Mouse (Mus musculus): ENCODE measurements around the gene Olfr1415. TPM values are rescaled to one million over a fixed set of nuclear protein-coding genes. Genes with fewer than 3 reads are reported as not detected.
"Not testable (repeated sequence)": the region's sequence is repeated elsewhere in the genome, so short reads cannot be mapped to it uniquely, and the experiment has no call there.

The Olfr1415 gene
- polyA plus RNA-seq (2011; ENCODE audit: insufficient read depth, insufficient read length, low replicate concordance, missing spikeins), result not detected in 2 replicates

DNA sequence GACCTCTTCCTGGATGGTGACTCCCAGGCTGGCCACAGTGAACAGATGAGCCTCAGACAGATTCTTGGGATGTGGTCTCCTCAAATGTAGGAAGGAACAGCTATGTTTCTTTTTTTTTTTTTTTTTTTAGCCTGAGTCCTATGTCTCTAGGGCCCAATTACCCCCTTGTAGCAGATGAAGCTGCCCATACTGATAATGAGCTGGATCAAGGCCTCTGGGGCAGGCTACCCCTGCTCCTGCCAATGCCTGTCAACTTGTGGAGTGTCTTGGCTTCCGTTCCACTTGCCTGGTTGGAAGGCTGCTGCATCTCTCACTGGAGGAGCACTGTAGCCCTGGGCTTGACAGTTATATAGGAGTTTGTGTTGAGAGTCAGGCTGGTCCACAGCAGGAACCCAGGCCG lies at the start of gene Olfr1415:
TSS of gene Olfr1415 (minus strand) at position 101 of the 400 bp plus-strand sequence.
- no peak for TF ChIP-seq CTCF (IDR thresholded peaks at IDR 0.05; ENCODE audit: control insufficient read depth, insufficient read depth, low read length)
- no peak for TF ChIP-seq POLR2A (IDR thresholded peaks at IDR 0.05; ENCODE audit: borderline replicate concordance, control insufficient read depth, low read depth, low read length)
- Histone ChIP-seq H3K4me1 (ENCODE audit: control insufficient read depth, insufficient read depth, low read length) (no peaks in the 10 kb centered on the region), H3K4me3 (replicated peaks; ENCODE audit: control insufficient read depth, low read depth, low read length) (no peak within 1 kb of the TSS), H3K27ac (ENCODE audit: control insufficient read depth, insufficient read depth, low read depth, low read length, poor library complexity) (no peak within 1 kb of the TSS)
- 74% methylated on average over 2 of the region's 2 CpGs for WGBS

DNA sequence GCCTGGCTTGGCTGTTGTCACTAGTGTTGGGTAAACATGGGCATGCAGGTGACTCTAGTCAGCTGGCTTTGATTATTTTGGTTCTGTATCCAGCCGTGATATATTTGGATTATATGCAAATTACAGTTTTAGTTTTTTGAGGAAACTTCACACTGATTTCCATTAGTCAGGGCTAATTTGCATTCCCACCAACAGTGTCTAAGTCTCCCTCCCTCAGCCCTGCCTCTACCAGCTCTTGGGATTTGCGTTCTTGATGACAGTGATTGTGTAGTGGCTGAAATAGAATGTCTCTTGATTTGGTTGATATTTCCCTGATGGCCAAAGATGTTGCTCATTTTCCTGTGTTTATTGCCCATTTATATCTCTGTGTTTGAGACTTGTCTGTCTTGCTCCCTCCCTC lies 43.2 kb upstream of the Olfr1415 start:
- H3K4me3 ChIP-seq (replicated peaks; ENCODE audit: control insufficient read depth, low read depth, low read length), result no peak overlapping the region
- H3K27ac ChIP-seq (ENCODE audit: control insufficient read depth, insufficient read depth, low read depth, low read length, poor library complexity), result no peak overlapping the region
- H3K4me1 ChIP-seq (ENCODE audit: control insufficient read depth, insufficient read depth, low read length), result no peaks in the 10 kb centered on the region
- WGBS, result 42% methylated on average over 2 of the region's 2 CpGs
- TF ChIP-seq POLR2A (IDR thresholded peaks at IDR 0.05; ENCODE audit: borderline replicate concordance, control insufficient read depth, low read depth, low read length), result no peak
- no peak for TF ChIP-seq CTCF (IDR thresholded peaks at IDR 0.05; ENCODE audit: control insufficient read depth, insufficient read depth, low read length)

DNA sequence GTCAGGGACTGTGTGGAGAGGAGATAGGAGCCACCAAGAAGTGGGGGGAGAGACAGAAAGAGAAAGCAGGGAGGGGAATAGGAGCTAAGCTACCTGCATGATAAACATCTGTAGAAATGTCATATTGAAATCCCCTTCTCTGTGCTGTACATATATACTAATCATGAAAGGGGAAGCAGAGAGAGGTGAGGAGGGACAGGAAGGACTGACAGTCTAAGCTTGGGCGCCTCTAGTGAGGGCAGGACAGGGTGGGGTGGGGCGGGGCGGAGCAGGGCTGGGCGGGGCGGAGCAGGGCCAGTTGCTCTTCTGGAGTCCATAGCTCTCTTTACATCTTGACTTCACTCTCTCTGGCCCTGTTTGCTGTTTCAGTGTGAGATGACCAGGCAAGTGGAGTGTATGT lies 41.1 kb upstream of the Olfr1415 start:
- Histone ChIP-seq H3K4me3 (replicated peaks; ENCODE audit: control insufficient read depth, low read depth, low read length) (no peak overlapping the region), H3K27ac (ENCODE audit: control insufficient read depth, insufficient read depth, low read depth, low read length, poor library complexity) (no peak overlapping the region), H3K4me1 (ENCODE audit: control insufficient read depth, insufficient read depth, low read length) (no peaks in the 10 kb centered on the region)
- TF ChIP-seq POLR2A (IDR thresholded peaks at IDR 0.05; ENCODE audit: borderline replicate concordance, control insufficient read depth, low read depth, low read length) (no peak), CTCF (IDR thresholded peaks at IDR 0.05; ENCODE audit: control insufficient read depth, insufficient read depth, low read length) (no peak)
- 39% methylated on average over 5 of the region's 5 CpGs for WGBS

DNA sequence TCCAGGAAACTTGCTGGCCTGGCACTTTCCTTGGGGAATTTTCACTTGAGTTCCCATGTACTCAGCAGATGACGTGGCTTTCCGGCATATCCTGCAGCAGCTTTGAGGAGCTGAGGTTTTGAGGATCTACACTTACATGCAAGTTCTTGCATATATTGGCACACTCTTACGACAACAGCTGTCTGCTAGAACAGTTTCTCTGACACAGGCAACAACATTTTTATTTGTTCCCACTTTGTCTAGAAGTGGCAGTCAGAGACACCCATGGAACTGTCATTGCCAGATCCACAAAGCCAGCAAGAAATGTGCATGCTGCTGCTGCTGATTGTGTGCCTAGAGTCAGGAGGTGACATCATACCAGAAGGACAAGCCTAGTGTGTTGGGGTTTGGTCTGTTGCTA lies 27.9 kb upstream of the Olfr1415 start:
- Histone ChIP-seq H3K27ac (ENCODE audit: control insufficient read depth, insufficient read depth, low read depth, low read length, poor library complexity) (no peak overlapping the region), H3K4me1 (ENCODE audit: control insufficient read depth, insufficient read depth, low read length) (no peaks in the 10 kb centered on the region; the same call in 1 of the 2 replicates), H3K4me3 (replicated peaks; ENCODE audit: control insufficient read depth, low read depth, low read length) (no peak overlapping the region)
- TF ChIP-seq CTCF (IDR thresholded peaks at IDR 0.05; ENCODE audit: control insufficient read depth, insufficient read depth, low read length), result no peak
- TF ChIP-seq POLR2A (IDR thresholded peaks at IDR 0.05; ENCODE audit: borderline replicate concordance, control insufficient read depth, low read depth, low read length), result no peak
- 78% methylated on average over 3 of the region's 3 CpGs for WGBS

DNA sequence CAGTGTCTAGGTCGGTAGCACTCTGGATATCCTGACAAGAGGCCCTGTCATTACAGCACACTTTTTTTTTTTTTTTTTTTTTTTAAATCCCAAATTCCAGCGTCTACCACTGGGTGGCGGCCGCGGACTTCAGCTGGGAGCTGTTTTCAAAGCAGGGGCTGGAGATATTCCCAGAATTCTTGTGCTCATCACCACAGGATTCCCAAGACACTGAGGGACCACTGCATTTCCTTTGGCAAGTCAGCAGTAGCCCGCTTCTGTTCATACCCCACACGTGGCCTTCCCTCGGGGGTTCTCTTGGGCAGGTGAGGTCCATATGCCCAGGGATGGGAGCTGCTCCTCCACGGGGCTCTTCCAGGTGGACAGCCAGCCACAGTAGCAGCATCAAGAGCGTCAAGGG lies 25.5 kb upstream of the Olfr1415 start:
- no peak overlapping the region for H3K27ac ChIP-seq (ENCODE audit: control insufficient read depth, insufficient read depth, low read depth, low read length, poor library complexity)
- TF ChIP-seq CTCF (IDR thresholded peaks at IDR 0.05; ENCODE audit: control insufficient read depth, insufficient read depth, low read length) (0 out of 2 replicates have a peak, but pooled peaks have one; percentile 18), POLR2A (IDR thresholded peaks at IDR 0.05; ENCODE audit: borderline replicate concordance, control insufficient read depth, low read depth, low read length) (no peak)
- WGBS, result 14% methylated on average over 10 of the region's 10 CpGs
- H3K4me3 ChIP-seq (replicated peaks; ENCODE audit: control insufficient read depth, low read depth, low read length), result no peak overlapping the region
- no peaks in the 10 kb centered on the region; the same call in 1 of the 2 replicates for H3K4me1 ChIP-seq (ENCODE audit: control insufficient read depth, insufficient read depth, low read length)

DNA sequence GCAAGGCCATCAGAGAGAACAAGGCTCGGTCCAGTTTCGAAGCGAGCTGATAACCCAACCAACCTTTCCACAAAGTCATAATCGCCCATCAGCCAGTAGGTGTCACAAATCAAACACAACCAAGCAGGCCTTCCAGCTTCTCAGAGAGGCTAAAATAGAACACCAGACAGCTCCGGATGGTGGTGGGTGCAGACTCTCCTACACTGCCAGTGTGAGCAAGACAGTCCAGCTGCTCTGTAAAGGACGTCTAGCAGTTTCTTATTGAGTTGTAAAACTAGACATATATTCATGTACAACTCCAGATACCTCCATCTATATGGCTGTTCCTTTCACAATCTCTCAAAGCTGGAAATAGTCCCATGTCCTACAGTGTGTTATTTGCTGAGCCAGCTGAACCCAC lies 23.1 kb upstream of the Olfr1415 start:
- WGBS, result 68% methylated on average over 6 of the region's 6 CpGs
- TF ChIP-seq POLR2A (IDR thresholded peaks at IDR 0.05; ENCODE audit: borderline replicate concordance, control insufficient read depth, low read depth, low read length) (no peak), CTCF (IDR thresholded peaks at IDR 0.05; ENCODE audit: control insufficient read depth, insufficient read depth, low read length) (no peak)
- Histone ChIP-seq H3K4me3 (replicated peaks; ENCODE audit: control insufficient read depth, low read depth, low read length) (no peak overlapping the region), H3K27ac (ENCODE audit: control insufficient read depth, insufficient read depth, low read depth, low read length, poor library complexity) (no peak overlapping the region), H3K4me1 (ENCODE audit: control insufficient read depth, insufficient read depth, low read length) (no peaks in the 10 kb centered on the region; the same call in 1 of the 2 replicates)

DNA sequence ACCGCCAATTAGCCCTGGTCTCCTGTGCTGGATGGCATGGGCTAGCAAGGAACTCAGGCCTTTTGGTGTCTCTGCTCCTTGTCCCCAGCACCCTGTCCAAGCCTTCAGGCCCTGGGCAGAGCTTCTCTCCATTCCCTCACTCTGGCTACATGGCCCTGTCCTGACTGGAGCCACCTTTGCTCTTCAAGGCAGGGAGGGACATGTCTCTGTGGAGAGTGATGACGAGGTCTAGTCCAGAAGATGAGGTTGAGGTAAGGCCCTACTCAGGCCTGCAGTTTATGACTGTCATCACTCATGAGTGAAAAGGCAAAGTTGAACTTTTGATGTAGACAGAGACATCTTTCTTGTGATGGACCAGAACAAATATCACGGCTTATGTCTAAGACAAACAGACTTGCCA lies 22.7 kb upstream of the Olfr1415 start, which contains the start of gene Olfr1414:
TSS of gene Olfr1414 (minus strand) at position 101 of the 400 bp plus-strand sequence.
- 65% methylated on average over 3 of the region's 3 CpGs for WGBS
- Histone ChIP-seq H3K4me1 (ENCODE audit: control insufficient read depth, insufficient read depth, low read length) (no peaks in the 10 kb centered on the region), H3K4me3 (replicated peaks; ENCODE audit: control insufficient read depth, low read depth, low read length) (no peak within 1 kb of the TSS), H3K27ac (ENCODE audit: control insufficient read depth, insufficient read depth, low read depth, low read length, poor library complexity) (no peak within 1 kb of the TSS)
- TF ChIP-seq CTCF (IDR thresholded peaks at IDR 0.05; ENCODE audit: control insufficient read depth, insufficient read depth, low read length) (no peak), POLR2A (IDR thresholded peaks at IDR 0.05; ENCODE audit: borderline replicate concordance, control insufficient read depth, low read depth, low read length) (no peak)

DNA sequence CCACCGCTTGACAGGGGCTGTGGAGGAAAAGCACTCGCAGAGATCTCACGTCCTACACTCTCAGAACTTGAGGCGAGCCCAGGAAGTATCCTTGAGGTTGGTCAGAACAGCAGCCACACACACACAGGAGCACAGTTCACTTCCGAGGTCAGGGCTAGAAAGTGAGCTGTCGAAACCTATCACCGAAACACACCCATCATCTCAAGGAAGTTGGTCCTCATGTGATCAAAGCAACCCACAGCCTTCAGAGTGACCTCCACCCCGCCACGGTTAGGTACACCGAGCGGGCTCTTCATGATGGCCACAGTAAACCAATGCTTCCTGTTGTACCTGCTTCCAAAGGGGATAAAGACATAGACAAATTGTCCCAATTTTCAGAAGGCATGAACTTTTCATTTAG lies 19.5 kb upstream of the Olfr1415 start:
- no peak for TF ChIP-seq CTCF (IDR thresholded peaks at IDR 0.05; ENCODE audit: control insufficient read depth, insufficient read depth, low read length)
- TF ChIP-seq POLR2A (IDR thresholded peaks at IDR 0.05; ENCODE audit: borderline replicate concordance, control insufficient read depth, low read depth, low read length), result no peak
- Histone ChIP-seq H3K4me1 (ENCODE audit: control insufficient read depth, insufficient read depth, low read length) (no peaks in the 10 kb centered on the region), H3K4me3 (replicated peaks; ENCODE audit: control insufficient read depth, low read depth, low read length) (no peak overlapping the region), H3K27ac (ENCODE audit: control insufficient read depth, insufficient read depth, low read depth, low read length, poor library complexity) (no peak overlapping the region)
- WGBS, result 54% methylated on average over 11 of the region's 11 CpGs

DNA sequence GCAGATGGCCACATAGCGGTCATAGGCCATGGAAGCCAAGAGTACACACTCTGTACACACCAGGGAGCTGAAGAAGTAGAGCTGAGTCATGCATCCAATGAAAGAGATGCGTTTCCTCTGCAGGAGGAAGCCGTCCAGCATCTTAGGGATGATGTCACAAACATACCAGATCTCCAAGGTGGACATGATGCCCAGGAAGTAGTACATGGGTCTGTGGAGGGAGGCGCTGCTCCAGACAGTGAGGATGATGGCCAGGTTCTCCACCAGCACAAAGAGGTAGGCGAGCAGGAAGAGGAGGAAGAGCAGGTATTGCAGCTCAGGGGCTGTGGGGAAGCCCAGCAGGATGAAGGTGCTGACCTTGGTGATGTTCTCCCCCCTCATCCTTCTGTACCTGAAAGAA lies 15.7 kb upstream of the Olfr1415 start:
- H3K4me3 ChIP-seq (replicated peaks; ENCODE audit: control insufficient read depth, low read depth, low read length); H3K27ac ChIP-seq (ENCODE audit: control insufficient read depth, insufficient read depth, low read depth, low read length, poor library complexity); H3K4me1 ChIP-seq (ENCODE audit: control insufficient read depth, insufficient read depth, low read length): not testable (repeated sequence)
- 71% methylated on average over 5 of the region's 5 CpGs for WGBS
